Mouse (Mus musculus) erythroblast, embryonic 14.5 days (primary cell): ENCODE results near the gene Pkp4. TPM values are rescaled to one million over a fixed set of nuclear protein-coding genes. Genes with fewer than 3 reads are reported as not detected.

Source experiments
- H3K27me3 ChIP-seq: 2 replicates; pipeline ENCODE4 v1.6.1; 2012; ENCODE audit warnings: inconsistent platforms; ENCODE audit not compliant: control insufficient read depth
- H3K36me3 ChIP-seq: 2 replicates; pipeline ENCODE4 v1.6.1; 2012; ENCODE audit warnings: mild to moderate bottlenecking, inconsistent platforms; ENCODE audit not compliant: control insufficient read depth
- H3K4me1 ChIP-seq: 2 replicates; pipeline ENCODE4 v1.6.1; 2012; ENCODE audit warnings: inconsistent platforms; ENCODE audit not compliant: control insufficient read depth
- H3K4me3 ChIP-seq: replicated peaks from 2 replicates; pipeline ENCODE3; 2012; ENCODE audit warnings: moderate library complexity, mild to moderate bottlenecking, inconsistent platforms
- H3K9me3 ChIP-seq: 2 replicates; pipeline ENCODE4 v1.6.1; 2012; ENCODE audit warnings: low read length, inconsistent platforms, mixed read lengths; ENCODE audit not compliant: control insufficient read depth
- GATA1 ChIP-seq: IDR thresholded peaks from 2 replicates; pipeline ENCODE4 v1.6.1; 2012; ENCODE audit warnings: low read length, inconsistent platforms, mixed read lengths
- TAL1 ChIP-seq: IDR thresholded peaks from 3 replicates; pipeline ENCODE4 v1.6.1; 2012; ENCODE audit warnings: low read length, inconsistent platforms, mixed read lengths
- polyA plus RNA-seq: library from polyadenylated mRNA; stranded (reverse); fragments of >175 nt; gene quantifications from 2 replicates; pipeline ENCODE4 v1.2.3, GENCODE M21; 2012

The Pkp4 gene
- polyA plus RNA-seq, 1 experiment, result 2.2 TPM

- Histone ChIP-seq H3K4me1 (no peaks in the 10 kb centered on the region), H3K27me3 (no peaks in the 10 kb centered on the region), H3K4me3 (no peak overlapping the region), H3K36me3 (peaks cover 5% of the 10 kb centered on the region), H3K9me3 (no peaks in the 10 kb centered on the region)
- TF ChIP-seq GATA1 (no peak), TAL1 (no peak)
These were observed 30.8 kb downstream of the Pkp4 start for GRCm38 (mm10) chr2:59191466-59191865.

- Histone ChIP-seq H3K4me1 (no peaks in the 10 kb centered on the region), H3K27me3 (no peaks in the 10 kb centered on the region), H3K4me3 (no peak overlapping the region), H3K9me3 (no peaks in the 10 kb centered on the region), H3K36me3 (peaks cover 5% of the 10 kb centered on the region; the same call in 1 of the 2 replicates)
- TF ChIP-seq TAL1 (no peak), GATA1 (no peak)
These were observed 32.5 kb downstream of the Pkp4 start for GRCm38 (mm10) chr2:59193117-59193516.

- no peaks in the 10 kb centered on the region for H3K36me3 ChIP-seq
- no peaks in the 10 kb centered on the region for H3K27me3 ChIP-seq
- H3K9me3 ChIP-seq, result no peaks in the 10 kb centered on the region
- H3K4me1 ChIP-seq, result no peaks in the 10 kb centered on the region
- no peak overlapping the region for H3K4me3 ChIP-seq
- no peak for TF ChIP-seq GATA1
- no peak for TF ChIP-seq TAL1
These were observed 36.5 kb downstream of the Pkp4 start for GRCm38 (mm10) chr2:59197156-59197555.

GRCm38 (mm10) chr2:59199476-59199976, 38.9 kb downstream of the Pkp4 start:
- H3K36me3 ChIP-seq, result no peaks in the 10 kb centered on the region
- H3K4me3 ChIP-seq, result no peak overlapping the region
- H3K9me3 ChIP-seq, result no peaks in the 10 kb centered on the region
- H3K4me1 ChIP-seq, result no peaks in the 10 kb centered on the region
- TF ChIP-seq TAL1 (no peak), GATA1 (no peak)
- no peaks in the 10 kb centered on the region for H3K27me3 ChIP-seq

- Histone ChIP-seq H3K9me3 (no peaks in the 10 kb centered on the region), H3K4me1 (no peaks in the 10 kb centered on the region), H3K4me3 (no peak overlapping the region), H3K36me3 (no peaks in the 10 kb centered on the region), H3K27me3 (no peaks in the 10 kb centered on the region)
- TF ChIP-seq TAL1, result no peak
- TF ChIP-seq GATA1, result no peak
These were observed 39.9 kb downstream of the Pkp4 start for GRCm38 (mm10) chr2:59200511-59200910.

- Histone ChIP-seq H3K36me3 (no peaks in the 10 kb centered on the region), H3K4me3 (no peak overlapping the region), H3K9me3 (no peaks in the 10 kb centered on the region), H3K4me1 (no peaks in the 10 kb centered on the region), H3K27me3 (no peaks in the 10 kb centered on the region)
- TF ChIP-seq GATA1 (no peak), TAL1 (no peak)
These were observed 42.3 kb downstream of the Pkp4 start for GRCm38 (mm10) chr2:59202930-59203329.

GRCm38 (mm10) chr2:59203627-59204425, 43.2 kb downstream of the Pkp4 start:
- H3K27me3 ChIP-seq, result no peaks in the 10 kb centered on the region
- no peaks in the 10 kb centered on the region for H3K36me3 ChIP-seq
- no peaks in the 10 kb centered on the region for H3K9me3 ChIP-seq
- no peak for TF ChIP-seq GATA1
- TF ChIP-seq TAL1, result no peak
- H3K4me1 ChIP-seq, result no peaks in the 10 kb centered on the region
- no peak overlapping the region for H3K4me3 ChIP-seq

- TF ChIP-seq GATA1 (no peak), TAL1 (no peak)
- no peaks in the 10 kb centered on the region for H3K9me3 ChIP-seq
- no peaks in the 10 kb centered on the region for H3K27me3 ChIP-seq
- H3K4me3 ChIP-seq, result no peak overlapping the region
- H3K36me3 ChIP-seq, result no peaks in the 10 kb centered on the region
- H3K4me1 ChIP-seq, result no peaks in the 10 kb centered on the region
These were observed 44.4 kb downstream of the Pkp4 start for GRCm38 (mm10) chr2:59205092-59205491.

GRCm38 (mm10) chr2:59206190-59206589, 45.5 kb downstream of the Pkp4 start:
- Histone ChIP-seq H3K4me3 (no peak overlapping the region), H3K4me1 (no peaks in the 10 kb centered on the region), H3K27me3 (no peaks in the 10 kb centered on the region), H3K36me3 (no peaks in the 10 kb centered on the region), H3K9me3 (no peaks in the 10 kb centered on the region)
- TF ChIP-seq GATA1 (no peak), TAL1 (no peak)

GRCm38 (mm10) chr2:59207240-59207639, 46.6 kb downstream of the Pkp4 start:
- no peaks in the 10 kb centered on the region for H3K4me1 ChIP-seq
- H3K9me3 ChIP-seq, result no peaks in the 10 kb centered on the region
- no peaks in the 10 kb centered on the region for H3K27me3 ChIP-seq
- no peak overlapping the region for H3K4me3 ChIP-seq
- TF ChIP-seq GATA1 (no peak), TAL1 (no peak)
- H3K36me3 ChIP-seq, result no peaks in the 10 kb centered on the region
